Mouse (Mus musculus) telencephalon, adult 2 months (tissue): ENCODE data around the gene Angptl8.

Experiments
- DNase-seq: peaks from one replicate; pipeline ENCODE4 v3.0.0-alpha.2; 2011; ENCODE audit warnings: low read depth, low spot score

Angptl8 gene

GRCm38 (mm10) chr9:21816716-21817305, 18.5 kb upstream of the Angptl8 start:
- DNase-seq: no peak

- no peak for DNase-seq
Observed at GRCm38 (mm10) chr9:21818125-21818524, 17.2 kb upstream of the Angptl8 start.

- no peak for DNase-seq
Observed at GRCm38 (mm10) chr9:21818561-21818960, 16.7 kb upstream of the Angptl8 start.

- DNase-seq: peak; percentile 34
Observed at GRCm38 (mm10) chr9:21819181-21819729, 16.1 kb upstream of the Angptl8 start.

GRCm38 (mm10) chr9:21820183-21820582, 15.1 kb upstream of the Angptl8 start:
- no peak for DNase-seq

GRCm38 (mm10) chr9:21822686-21823085, 12.6 kb upstream of the Angptl8 start:
- DNase-seq: no peak

- no peak for DNase-seq
Observed at GRCm38 (mm10) chr9:21823957-21824356, 11.4 kb upstream of the Angptl8 start.

- DNase-seq: no peak
Observed at GRCm38 (mm10) chr9:21824366-21824765, 10.9 kb upstream of the Angptl8 start.

GRCm38 (mm10) chr9:21829834-21830460, 5.4 kb upstream of the Angptl8 start:
- DNase-seq: no peak

GRCm38 (mm10) chr9:21830461-21830850, 4.9 kb upstream of the Angptl8 start:
- DNase-seq: no peak

- DNase-seq: no peak
Observed at GRCm38 (mm10) chr9:21830936-21831335, 4.4 kb upstream of the Angptl8 start.

GRCm38 (mm10) chr9:21831558-21832240, 3.6 kb upstream of the Angptl8 start:
- DNase-seq: no peak

GRCm38 (mm10) chr9:21837690-21838089, 2.4 kb downstream of the Angptl8 start:
- no peak for DNase-seq

- no peak for DNase-seq
Observed at GRCm38 (mm10) chr9:21840115-21840787, 4.9 kb downstream of the Angptl8 start.

GRCm38 (mm10) chr9:21841340-21841739, 6.0 kb downstream of the Angptl8 start:
- DNase-seq: no peak

GRCm38 (mm10) chr9:21842391-21842790, 7.1 kb downstream of the Angptl8 start:
- DNase-seq: no peak

- DNase-seq: peak; percentile 55
Observed at GRCm38 (mm10) chr9:21843086-21843485, 7.8 kb downstream of the Angptl8 start.

GRCm38 (mm10) chr9:21845381-21846080, 10.2 kb downstream of the Angptl8 start:
- DNase-seq: no peak

GRCm38 (mm10) chr9:21846755-21847341, 11.5 kb downstream of the Angptl8 start:
- DNase-seq: no peak

GRCm38 (mm10) chr9:21847425-21847824, 12.1 kb downstream of the Angptl8 start:
- no peak for DNase-seq

GRCm38 (mm10) chr9:21847926-21848325, 12.6 kb downstream of the Angptl8 start:
- DNase-seq: no peak
